Mouse (Mus musculus) lung, adult 2 months (tissue): ENCODE data around the gene Hist1h3d. TPM values are rescaled to one million over a fixed set of nuclear protein-coding genes. Genes with fewer than 3 reads are reported as not detected.
"Not testable (repeated sequence)": the region's sequence is repeated elsewhere in the genome, so short reads cannot be mapped to it uniquely, and the experiment has no call there.

ENCODE experiments used
- DNase-seq: peaks from one replicate; pipeline ENCODE4 v3.0.0; 2022
- H3K4me1 ChIP-seq: fragments of 200-500 bp; 2 replicates; pipeline ENCODE4 v1.6.1; 2011; ENCODE audit warnings: low read length; ENCODE audit not compliant: control insufficient read depth, insufficient read depth
- H3K4me3 ChIP-seq: fragments of 200-500 bp; replicated peaks from 2 replicates; pipeline ENCODE3; 2011; ENCODE audit warnings: low read depth, mild to moderate bottlenecking, control low read depth, low read length; ENCODE audit errors: extremely low read depth
- CTCF ChIP-seq: fragments of 200-500 bp; IDR thresholded peaks from 2 replicates; pipeline ENCODE4 v1.5.1; 2011; ENCODE audit warnings: mild to moderate bottlenecking, low read length, control low read depth; ENCODE audit not compliant: insufficient read depth
- POLR2A ChIP-seq: fragments of 200-500 bp; IDR thresholded peaks from 2 replicates; pipeline ENCODE4 v1.6.1; 2011; ENCODE audit warnings: low read depth, mild to moderate bottlenecking, control low read depth, low read length, borderline replicate concordance; ENCODE audit errors: extremely low read depth
- WGBS: fragments of 180-500 bp; shearing (Covaris S2); methylation state at CpG from one replicate; pipeline ENCODE4 v1.1.7; 2018; 5-methylcytosine and 5-hydroxymethylcytosine counted together
- polyA plus RNA-seq: library from polyadenylated mRNA; depleted of rRNA; stranded (reverse); fragments of >200 nt; gene quantifications from 2 replicates; pipeline ENCODE4 v1.2.3, GENCODE M21; 2012

The Hist1h3d gene
- polyA plus RNA-seq, 1 experiment = 2.6 TPM

DNA sequence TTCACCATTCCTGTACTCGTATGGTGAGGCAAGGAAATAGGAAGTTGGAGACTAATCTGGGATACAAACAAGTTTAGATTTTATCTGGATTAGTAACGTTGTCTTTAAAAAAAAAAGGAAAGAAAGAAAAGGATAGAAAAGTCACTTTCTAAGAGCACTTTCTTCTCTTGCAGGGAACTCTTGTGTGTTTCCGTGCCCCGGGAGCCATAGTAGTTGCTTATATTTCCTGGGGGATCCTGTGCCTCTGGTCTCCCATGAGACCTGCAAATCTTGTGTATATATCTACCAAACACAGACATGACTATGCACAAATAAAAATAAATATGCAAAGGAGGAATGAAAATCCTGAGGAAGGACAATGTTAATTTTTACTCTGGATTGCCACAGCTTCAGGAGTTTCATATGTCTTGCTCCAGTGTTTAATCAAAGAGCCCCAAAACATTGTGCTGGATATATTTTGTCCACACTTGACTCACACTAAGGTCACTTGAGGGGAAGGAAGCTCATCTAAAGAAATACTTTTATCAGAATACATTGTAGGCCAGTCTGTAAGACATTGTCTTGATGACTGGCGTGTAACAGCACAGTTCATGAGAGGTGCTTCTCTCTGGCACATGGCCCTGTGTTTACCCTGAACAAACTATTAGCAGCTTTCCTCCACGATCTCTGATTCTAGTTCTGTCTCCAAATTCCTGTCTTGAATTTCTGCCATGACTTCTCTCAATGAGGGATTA is 1.5 kb downstream of the Hist1h3d start:
- 52% methylated on average over 6 of the region's 6 CpGs for WGBS
- TF ChIP-seq CTCF (no peak), POLR2A (no peak)
- DNase-seq = no peak
- Histone ChIP-seq H3K4me1 (no peaks in the 10 kb centered on the region), H3K4me3 (no peak overlapping the region)

DNA sequence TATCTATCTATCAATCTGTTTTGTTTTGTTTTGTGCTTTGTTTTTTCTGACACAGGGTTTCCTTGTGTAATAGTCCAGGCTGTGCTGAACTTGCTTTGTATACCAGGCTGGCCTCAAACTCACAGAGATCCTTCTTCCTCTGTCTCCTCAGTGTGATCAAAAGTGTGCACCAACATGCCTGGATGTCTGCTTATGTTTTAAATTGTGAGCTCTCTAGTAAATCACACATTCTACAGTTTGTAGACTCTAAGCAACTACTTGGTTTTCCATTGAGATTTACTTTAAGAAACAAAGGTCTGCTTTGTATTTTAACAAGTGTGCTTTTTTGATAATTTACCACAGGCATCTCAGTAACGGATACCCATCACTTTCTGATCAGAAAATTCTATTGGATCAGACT is 2.3 kb downstream of the Hist1h3d start:
- 89% methylated on average over 1 of the region's 1 CpGs for WGBS
- no peak for TF ChIP-seq CTCF
- TF ChIP-seq POLR2A = no peak
- Histone ChIP-seq H3K4me1 (no peaks in the 10 kb centered on the region), H3K4me3 (no peak overlapping the region)
- no peak for DNase-seq

DNA sequence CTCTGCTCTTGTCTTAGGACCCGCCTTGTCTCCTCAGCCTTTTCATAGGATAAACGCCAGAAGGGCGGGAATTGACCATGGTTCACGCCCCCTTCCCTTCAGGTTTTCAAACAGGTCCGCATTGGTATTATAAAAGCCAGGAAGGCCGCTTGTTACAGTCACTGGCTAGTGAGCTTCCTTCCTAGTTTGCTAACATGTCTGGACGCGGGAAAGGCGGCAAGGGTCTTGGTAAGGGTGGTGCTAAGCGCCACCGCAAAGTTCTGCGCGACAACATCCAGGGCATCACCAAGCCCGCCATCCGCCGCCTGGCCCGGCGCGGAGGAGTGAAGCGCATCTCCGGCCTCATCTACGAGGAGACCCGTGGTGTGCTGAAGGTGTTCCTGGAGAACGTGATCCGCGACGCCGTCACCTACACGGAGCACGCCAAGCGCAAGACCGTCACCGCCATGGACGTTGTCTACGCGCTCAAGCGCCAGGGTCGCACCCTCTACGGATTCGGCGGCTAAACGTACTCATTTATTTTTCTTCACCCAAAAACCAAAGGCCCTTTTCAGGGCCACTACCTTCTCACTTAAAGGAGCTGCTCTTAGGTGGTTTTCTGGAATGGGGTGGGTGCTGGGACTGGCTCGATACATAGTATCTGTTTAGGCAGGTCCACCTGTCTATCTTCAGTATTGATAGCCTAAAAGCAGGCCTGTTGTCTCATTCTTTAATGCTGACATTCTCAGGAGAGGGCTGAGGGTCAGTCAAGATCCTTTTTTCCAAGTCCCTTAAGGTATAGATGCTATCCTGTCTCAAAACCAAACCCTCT is 6.0 kb downstream of the Hist1h3d start, which contains the start of gene Hist1h4d:
Gene Hist1h4d, plus strand, starts transcription at position 191 of the 811 bp plus-strand sequence.
- DNase-seq = peak; percentile 96
- WGBS = under 1% methylated on average over 43 of the region's 43 CpGs
- TF ChIP-seq CTCF = no peak
- TF ChIP-seq POLR2A = peak; percentile 100

DNA sequence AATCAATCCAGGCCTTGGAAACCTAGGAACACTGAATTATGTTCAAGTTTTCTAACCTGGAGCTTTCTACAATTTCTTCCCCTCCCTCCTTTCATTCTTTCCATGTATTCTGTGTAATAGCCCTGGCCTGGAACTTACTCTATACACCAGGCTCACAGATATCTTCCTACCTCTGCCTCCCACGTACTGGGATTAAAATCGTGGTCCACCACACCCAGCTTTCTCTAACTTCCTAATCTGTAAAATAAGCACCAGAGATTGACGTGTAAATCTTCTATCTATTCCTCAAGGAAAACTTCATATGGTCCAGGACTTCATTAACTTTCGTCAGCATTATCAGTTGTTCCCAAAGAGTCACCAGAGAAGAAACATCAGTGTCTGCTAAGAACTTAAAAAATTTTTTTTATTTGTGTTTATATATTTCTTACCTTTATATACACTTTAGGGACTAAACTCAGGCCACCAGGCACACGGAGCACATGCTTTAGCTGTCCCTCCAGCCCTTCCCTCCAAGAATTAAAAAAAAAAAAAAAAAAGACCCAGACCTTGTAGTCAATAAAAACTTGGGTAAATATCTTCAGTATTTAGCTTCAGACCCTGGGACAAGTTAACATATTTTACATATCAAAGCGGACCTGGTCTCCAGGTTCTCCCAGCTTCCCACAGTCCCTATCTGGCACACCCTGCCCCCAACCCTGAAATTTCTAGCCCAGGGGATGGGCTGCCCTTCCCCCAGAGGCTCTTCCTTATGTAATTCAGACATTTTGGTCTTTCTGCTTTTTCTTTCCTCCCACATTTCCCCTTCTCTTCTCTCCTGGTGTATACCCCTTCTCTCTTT is 6.9 kb downstream of the Hist1h3d start:
- peak overlapping the region; percentile 73 for H3K4me3 ChIP-seq
- WGBS = 21% methylated on average over 6 of the region's 6 CpGs
- TF ChIP-seq CTCF (no peak), POLR2A (no peak)

More for the DNA sequence above, 6.0 kb downstream of the Hist1h3d start, which contains the start of gene Hist1h4d:
- H3K4me3 ChIP-seq = peak within 1 kb of the TSS; percentile 73
- peaks cover 2% of the 10 kb centered on the region; the same call in 1 of the 2 replicates for H3K4me1 ChIP-seq

DNA sequence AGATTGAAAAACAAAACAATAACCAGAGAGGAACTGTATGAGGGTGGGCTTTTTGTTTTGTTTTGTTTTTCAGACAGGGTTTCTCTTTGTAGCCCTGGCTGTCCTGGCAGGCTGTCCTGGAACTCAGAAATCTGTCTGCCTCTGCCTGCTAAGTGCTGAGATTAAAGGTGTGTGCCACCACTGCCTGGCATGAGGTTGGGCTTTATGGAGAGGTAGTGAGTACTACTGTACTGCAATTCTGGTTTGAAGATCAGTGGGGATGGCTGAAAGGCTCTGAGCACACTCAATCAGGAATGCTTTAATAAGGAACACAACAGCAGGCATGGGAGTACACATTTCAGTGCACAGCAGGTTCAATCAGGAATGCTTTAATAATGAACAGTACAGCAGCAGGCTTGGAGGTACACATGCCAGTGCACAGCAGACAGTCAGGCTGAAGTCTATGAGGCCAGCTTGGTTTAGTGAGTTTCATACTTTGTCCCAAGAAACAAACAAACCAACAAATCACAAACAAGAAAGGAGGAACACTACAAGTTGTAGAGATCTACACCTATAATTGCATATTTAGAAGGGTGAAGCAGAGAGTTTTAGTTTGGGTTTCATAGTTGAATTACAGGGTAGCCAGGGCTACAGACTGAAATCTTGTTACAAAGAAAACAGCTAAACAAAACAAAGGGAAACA is 8.0 kb downstream of the Hist1h3d start:
- DNase-seq = no peak
- peaks cover 2% of the 10 kb centered on the region; the same call in 1 of the 2 replicates for H3K4me1 ChIP-seq
- no peak overlapping the region for H3K4me3 ChIP-seq
- no peak for TF ChIP-seq CTCF
- no peak for TF ChIP-seq POLR2A

More for the DNA sequence above, 6.9 kb downstream of the Hist1h3d start:
- H3K4me1 ChIP-seq = peaks cover 2% of the 10 kb centered on the region; the same call in 1 of the 2 replicates
- DNase-seq = no peak

DNA sequence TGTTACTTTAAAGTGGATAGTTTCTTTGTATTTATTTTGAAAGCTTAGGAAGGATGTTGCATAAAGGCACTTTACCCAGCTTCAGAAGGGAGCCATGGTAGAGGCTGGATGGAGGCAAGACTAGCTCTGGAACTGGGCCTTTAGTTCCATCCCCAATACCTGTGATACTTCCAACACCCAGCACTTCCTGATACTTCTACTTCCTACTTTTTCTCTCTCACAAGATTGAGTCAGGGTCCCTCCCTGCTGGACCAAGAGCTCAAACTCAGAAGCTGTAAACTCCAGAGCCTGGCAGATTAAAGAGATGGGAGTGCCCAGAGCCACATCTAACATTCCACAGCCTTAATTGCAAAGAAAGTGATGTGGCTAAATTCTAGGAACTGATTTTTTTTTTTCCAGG is 8.8 kb downstream of the Hist1h3d start:
- Histone ChIP-seq H3K4me1 (peaks cover 2% of the 10 kb centered on the region; the same call in 1 of the 2 replicates), H3K4me3 (peak overlapping the region; percentile 11)
- DNase-seq = peak; percentile 15
- TF ChIP-seq POLR2A (no peak), CTCF (no peak)

DNA sequence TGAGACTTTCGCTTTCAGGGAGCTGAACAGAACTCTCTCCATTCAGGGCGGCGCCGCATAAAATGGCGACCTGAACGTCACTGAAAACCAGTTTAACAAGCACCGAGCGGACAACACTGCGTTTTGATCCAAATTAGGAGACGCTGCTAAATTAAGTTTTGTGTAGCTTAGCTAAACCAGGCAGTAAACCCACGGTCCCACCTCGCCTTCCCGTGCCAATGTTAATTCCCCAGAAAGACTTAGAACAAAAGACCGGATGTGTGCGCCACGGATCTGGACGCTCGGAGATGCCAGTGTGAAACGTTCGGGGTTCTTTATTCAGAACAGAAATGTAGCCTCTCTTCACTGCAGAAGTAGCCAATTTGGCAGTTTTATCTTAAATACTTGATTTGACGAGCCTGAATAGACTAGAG is 9.5 kb downstream of the Hist1h3d start:
- TF ChIP-seq CTCF (no peak), POLR2A (peak; percentile 59; the same call in 1 of the 2 replicates)
- Histone ChIP-seq H3K4me3 (peak overlapping the region; percentile 91), H3K4me1 (peaks cover 2% of the 10 kb centered on the region; the same call in 1 of the 2 replicates)
- WGBS = under 1% methylated on average over 21 of the region's 21 CpGs
- DNase-seq = peak; percentile 78

DNA sequence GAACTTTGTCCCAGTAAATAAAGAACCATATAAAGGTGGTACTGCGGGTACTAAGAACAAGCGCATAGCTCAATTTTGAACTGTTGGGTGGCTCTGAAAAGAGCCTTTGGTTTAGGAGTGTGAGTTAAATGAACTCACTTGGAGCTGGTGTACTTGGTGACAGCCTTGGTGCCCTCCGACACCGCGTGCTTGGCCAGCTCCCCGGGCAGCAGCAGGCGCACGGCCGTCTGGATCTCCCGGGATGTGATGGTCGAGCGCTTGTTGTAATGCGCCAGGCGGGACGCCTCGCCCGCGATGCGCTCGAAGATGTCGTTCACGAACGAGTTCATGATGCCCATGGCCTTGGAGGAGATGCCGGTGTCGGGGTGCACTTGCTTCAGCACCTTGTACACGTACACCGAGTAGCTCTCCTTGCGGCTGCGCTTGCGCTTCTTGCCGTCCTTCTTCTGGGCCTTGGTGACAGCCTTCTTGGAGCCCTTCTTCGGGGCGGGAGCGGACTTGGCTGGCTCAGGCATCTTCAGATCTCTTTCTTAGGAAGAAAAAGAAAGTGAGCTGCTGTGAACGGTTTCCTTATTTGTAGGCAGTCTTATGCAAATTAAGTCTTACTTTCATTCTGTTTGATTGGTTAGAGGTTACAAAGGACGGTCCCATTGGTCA is 10.0 kb downstream of the Hist1h3d start:
- WGBS = under 1% methylated on average over 34 of the region's 36 CpGs
- H3K4me1 ChIP-seq = not testable (repeated sequence)
- peak; percentile 63 for DNase-seq
- peak overlapping the region; percentile 91 for H3K4me3 ChIP-seq
- peak; percentile 97 for TF ChIP-seq POLR2A
